Mouse (Mus musculus): ENCODE measurements around the gene Rfx7.

- no peak for TF ChIP-seq CTCF (IDR thresholded peaks at IDR 0.05; ENCODE audit: extremely low read depth, insufficient read length, insufficient replicate concordance, low read depth, low read length)
- TF ChIP-seq POLR2A (IDR thresholded peaks at IDR 0.05; ENCODE audit: low read depth, low read length) = peak; percentile 70
Observed at GRCm38 (mm10) chr9:72639843-72640621, 108.0 kb downstream of the Rfx7 start.

All from small intestine, adult 2 months (tissue).